Mouse (Mus musculus) ovary, adult 18-20 months (tissue): Measurements from ENCODE around the gene Aff1.

Experiments
- DNase-seq: peaks from one replicate; pipeline ENCODE4 v3.0.0; 2022; ENCODE audit warnings: low spot score, mixed read lengths

Aff1 gene

DNA sequence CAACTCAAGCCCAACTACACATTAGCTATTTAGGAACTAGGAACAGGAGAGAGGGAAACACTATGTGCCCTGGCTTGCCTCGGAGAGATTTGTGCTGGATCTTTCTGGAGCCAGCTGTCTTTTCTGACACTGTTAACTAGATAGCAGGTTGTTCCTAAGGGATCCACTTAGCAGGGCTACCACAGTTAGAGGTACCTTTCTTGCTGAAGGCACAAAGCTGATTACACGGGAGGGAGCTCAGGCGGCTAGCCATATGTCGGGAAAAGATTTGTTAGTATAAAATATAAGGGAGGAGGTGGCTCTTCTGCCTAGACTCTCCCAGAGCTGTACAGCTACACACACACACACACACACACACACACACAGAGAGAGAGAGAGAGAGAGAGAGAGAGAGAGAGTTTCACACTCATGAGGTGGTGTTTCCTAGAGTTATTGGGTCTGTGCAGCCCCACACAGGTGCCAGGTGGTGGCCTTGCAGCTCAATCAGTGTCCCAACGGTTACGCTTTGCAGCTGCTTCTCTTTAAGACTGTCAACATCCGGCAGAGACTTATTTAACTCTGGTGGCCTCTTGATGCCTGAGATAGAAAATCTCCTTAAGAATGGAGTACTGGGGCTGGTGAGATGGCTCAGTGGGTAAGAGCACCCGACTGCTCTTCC is 34.2 kb downstream of the Aff1 start:
- DNase-seq: no peak

DNA sequence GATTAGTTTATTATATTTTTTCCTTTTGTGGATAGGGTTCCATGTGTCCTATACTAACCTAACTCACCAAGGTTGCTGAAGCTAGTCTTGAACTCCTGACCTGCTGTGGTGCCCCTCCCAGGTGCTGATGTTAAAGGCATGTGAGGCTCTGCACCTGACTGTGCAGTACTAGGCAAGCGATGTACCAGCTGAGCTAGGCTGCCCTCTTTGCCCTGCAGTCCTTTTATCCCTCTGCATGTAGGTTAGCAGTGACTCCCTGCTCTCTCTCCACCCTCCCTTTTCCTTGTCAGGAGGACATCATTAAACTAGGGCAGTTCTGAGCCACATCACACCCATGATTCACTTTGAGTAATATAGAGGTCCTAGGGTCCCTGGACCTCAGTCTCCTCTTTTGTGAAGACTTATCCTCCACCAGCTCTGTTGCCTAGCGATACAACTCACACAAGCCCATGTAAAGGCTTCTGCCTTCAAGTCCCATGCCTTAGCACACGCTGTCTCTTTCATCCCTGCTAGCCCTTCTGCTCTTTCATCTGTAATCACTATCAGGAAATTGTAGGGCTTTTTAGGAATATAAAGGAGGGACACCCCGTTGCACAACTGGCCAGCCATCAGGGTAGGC is 35.7 kb downstream of the Aff1 start:
- DNase-seq: no peak

GRCm38 (mm10) chr5:103729225-103729624 is 37.1 kb downstream of the Aff1 start:
- DNase-seq: no peak

DNA sequence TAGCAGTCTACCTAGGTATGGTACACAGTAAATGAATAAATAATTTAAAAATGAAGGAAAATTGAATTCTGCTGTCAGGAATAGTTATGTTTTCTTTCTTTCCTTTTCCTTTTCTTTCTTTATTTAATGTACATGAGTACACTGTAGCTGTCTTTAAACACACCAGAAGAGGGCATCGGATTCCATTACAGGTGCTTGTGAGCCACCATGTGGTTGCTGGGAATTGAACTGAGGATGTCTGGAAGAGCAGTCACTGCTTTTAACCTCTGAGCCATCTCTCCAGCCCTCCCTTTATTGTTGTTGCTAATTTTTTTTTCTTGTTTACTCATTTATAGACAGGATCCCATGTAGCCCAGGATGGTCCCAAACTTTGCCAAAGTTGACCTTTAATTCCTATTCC is 38.0 kb downstream of the Aff1 start:
- DNase-seq: no peak

DNA sequence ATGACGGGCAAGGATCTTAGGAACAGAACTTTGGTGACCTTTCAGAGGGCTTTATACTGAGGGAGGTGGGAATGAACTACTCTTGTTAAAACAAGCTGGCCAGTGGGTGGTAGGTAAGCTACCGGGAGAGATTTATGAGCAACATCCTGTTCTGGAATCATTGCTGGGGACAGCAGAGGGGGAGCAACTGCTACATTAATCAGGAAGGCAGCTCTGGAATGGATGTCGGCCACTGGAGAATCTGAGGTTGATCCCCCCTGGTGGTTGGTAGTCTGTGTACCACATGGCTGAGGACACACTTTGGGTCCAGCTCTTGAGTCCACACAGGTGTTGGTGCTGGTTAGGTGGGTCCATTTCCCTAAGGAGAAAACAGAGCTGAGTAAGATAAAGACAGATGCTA is 38.6 kb downstream of the Aff1 start:
- no peak for DNase-seq

DNA sequence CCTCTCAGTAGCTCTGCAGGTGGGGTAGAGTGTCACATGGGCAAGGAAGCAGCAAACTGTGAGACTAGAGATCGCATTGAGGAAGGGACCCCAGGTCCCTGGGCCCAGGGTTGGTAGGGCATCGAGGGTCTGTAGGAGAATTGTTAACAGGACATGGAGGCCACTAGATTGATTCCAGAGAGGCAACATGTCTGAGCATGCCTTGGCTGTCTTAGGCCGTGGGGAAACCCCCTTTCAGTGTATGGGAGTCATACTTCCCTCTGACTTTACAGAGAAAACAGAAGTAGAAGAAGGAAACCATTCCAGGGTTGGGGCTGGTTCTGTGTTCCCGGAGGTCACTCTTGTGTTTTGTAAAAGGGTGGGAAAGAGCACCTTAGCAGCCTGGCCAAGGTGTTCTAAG is 40.4 kb downstream of the Aff1 start:
- DNase-seq: no peak

DNA sequence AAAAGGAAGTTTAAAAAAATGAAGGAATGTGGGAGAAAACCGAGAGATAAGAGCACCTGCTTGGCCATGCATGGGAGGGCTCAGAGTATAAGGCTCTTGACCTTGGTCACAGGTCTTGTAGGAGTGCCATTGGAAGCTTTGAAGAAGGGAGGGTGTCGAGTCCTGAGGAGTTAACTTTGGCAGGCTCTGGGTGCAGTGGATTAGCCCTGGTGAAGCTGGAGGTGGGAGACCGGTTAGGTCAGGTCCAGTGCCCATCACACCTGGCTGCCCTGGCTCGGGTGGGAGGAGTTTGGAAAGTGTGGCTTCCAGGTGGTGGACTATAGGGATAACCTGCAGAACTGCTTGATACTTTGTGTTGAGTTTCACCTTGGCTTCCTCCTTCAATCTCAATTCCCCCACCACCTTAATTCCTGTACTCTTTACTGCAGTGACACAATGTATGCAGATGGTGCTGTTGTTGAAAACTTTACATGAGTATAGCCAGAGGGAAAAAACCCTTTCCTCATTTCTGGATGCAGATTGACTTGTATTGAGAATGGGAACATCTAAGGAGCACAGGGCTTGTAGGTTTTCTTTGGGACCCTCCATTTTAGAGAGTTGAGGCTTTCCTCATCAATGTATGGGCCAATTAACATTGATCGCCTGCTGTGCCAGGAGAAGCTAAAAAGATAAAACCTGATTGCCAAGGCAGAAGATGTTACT is 43.4 kb downstream of the Aff1 start:
- DNase-seq: no peak

DNA sequence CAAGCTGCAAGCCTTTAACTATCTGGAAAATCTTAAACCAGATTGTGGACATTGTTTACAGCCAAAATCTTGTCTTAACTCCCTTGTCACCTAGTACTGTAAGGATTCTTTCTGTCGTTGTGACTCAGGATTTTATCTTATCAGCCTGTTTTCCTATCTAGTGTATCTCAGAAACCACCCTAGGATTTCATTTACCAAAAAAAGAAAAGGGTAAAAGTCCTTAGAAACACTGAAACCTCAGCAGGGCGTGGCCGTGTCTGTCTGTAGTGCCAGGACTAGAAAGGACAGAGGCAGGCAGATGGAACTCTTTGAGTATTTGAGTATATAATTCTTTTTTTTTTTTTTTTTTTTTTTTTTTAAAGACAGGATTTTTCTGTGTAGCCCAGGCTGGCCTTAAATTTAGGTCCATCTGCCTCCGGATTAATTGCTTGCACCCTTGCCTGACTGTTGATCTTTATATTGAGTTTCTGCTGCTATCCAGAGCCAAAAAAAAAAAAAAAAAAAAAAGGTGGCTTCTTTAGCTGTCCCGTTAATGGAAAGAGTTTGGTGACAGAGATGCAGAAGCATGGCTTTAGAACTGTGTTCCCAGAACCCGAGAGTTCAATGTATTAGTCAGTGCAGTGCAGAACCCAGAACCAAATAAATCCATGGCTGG is 44.5 kb downstream of the Aff1 start:
- DNase-seq: no peak

- peak; percentile 64 for DNase-seq
Observed at GRCm38 (mm10) chr5:103737208-103738066, 45.3 kb downstream of the Aff1 start.

DNA sequence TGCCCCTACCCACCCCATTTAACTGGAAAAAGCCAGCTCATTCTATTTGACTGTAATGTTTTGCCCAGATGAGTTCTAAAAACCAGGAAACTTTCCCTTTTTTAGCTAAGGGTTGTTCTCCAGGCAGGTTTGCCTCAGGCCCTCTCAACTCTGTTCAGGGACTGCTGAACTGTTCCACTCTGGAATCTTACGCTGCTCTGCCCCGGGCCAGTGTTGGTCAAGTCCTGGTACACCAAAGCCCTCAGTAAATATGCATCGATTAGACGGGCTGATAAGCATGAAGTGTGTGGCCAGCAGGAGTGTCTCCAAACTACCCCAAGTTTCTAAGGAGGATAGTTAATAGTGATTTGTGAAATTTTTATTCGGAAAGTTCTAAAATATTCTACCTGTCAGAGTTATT is 46.3 kb downstream of the Aff1 start:
- DNase-seq: no peak

GRCm38 (mm10) chr5:103739163-103739562 is 47.0 kb downstream of the Aff1 start:
- no peak for DNase-seq

DNA sequence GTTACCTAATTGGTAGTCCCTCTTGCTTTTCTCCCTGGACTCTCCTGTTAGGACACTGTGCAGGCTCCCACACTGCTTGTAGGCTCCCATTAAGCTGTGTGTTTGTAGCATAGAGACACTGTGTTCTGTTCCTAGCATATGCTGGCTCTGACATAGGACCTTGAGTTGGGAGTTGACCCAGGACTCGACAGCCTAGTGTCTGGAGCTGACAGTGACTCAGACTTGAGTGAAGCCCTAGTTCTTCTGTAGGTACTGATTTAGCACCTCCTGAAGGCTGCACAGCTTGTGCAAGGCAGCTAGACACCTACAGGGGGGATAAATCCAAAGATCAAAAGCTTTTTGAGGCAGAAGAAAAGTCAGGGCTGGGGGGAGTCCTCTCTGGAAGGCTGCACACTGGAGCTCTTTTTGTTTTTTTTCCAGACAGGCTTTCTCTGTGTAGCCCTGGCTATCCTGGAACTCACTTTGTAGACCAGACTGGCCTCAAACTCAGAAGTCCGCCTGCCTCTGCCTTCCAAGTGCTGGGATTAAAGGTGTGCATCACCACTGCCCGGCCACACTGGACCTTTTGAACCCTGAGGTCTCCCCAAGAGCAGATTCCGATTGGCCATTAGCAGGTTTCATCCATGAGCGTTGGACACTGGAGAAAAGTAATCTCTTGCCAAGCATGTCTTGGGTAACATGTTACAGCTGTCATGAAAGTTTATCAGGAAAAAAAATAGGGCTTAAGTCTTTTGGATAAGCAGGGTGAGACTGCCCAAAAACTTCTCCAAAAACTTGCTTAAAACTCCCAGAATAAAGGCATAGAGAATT is 48.1 kb downstream of the Aff1 start:
- no peak for DNase-seq

DNA sequence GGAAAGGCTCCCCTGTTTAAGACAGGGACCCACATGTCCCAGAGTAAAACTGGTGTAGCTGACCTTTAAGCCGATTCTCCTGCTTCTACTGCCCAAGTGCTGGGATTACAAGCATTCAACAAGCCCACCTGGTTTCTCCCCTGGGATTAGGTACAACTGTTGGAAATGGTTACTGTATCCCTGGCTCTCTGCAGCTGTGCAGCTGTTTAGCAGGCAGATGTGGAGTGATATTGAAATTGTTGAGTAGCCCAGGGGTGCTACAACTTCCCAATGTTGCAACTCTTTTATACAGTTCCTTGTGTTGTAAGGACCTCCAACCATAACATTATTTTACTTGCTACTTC is 48.7 kb downstream of the Aff1 start:
- DNase-seq: no peak

DNA sequence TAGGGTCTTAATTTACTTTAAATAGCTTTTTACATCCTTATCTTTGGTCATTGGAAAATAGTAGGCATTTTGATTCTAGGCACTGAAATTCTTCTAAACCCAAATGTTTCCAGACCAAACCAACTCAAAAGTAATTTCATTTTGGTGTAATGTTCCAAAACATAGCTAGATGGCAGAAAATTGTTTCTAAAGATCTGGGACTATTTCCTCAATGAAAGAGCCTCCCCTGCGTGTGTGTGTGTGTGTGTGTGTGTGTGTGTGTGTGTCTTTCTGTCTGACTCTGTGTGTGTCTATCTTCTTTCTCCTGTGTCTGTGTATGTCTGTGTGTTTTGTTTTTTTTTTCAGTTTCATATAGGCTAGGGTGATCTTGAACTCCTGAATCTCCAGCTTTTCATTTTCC is 49.3 kb downstream of the Aff1 start:
- DNase-seq: no peak

- no peak for DNase-seq
Observed at GRCm38 (mm10) chr5:103741992-103742391, 49.8 kb downstream of the Aff1 start.

DNA sequence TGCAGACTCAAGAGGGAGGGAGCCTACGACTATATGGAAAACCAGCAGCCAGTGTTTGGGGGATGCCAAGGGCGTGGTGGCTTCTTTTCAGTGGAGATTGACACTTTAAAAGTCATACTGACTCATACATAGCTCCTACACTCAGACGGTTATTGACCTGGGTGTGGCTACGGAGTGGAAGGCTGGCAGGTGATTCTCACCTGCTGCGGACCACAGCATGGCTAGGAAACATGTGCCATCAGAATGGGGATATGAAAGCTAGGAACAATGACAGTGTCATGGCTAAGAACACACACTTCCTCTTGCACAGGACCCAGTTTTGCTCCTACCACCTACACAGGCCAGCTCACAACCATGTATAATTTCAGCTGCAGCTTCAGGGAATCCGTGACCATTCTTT is 52.4 kb downstream of the Aff1 start:
- DNase-seq: no peak

DNA sequence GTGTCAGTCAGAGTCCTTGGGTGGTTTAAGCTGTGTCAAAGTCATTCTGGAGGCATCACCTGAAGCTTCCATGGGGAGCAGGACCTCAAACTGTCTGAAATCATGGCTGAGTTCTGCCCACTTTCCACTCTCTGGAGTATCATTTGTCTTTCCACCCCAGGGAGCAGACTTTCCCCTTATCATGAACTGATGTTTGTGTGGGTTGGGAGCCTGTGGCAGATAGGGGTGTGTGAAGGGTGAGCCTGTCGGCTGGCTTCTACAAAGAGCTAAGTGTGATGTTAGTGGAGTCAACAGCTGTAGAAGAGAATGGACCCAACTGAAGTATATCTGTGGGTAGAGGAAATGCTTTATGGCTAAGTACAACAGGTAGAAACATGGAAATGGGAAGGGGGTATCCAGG is 53.5 kb downstream of the Aff1 start:
- DNase-seq: no peak

DNA sequence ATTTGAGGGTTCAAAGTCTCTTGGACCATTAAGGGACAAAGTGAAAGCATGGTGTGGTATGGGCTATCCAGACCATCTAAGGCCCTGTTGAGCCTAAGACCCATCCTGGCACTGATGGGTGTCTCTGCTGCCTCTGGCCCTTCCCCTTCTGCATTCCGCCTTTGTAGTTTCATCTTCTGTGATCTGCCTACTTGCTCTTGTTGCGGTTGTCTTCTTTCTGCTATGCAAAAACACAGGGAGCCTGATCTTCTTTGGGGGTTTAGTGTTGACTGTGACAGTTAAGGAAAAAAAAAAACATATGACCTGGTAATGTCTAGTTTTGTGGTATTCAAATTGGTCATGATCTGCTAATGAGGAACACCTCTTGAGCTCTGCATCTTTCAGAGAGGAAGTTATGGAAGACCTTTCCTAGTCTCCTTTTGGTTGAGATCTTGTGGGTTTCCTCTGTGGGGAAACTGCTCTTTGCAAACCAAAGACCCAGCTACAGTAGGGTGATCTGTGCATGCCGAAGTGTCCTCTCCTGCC is 54.4 kb downstream of the Aff1 start:
- no peak for DNase-seq

- DNase-seq: no peak
Observed at GRCm38 (mm10) chr5:103747098-103747497, 54.9 kb downstream of the Aff1 start.

- no peak for DNase-seq
Observed at GRCm38 (mm10) chr5:103748343-103748742, 56.2 kb downstream of the Aff1 start.
